In the genomic region with DNA sequence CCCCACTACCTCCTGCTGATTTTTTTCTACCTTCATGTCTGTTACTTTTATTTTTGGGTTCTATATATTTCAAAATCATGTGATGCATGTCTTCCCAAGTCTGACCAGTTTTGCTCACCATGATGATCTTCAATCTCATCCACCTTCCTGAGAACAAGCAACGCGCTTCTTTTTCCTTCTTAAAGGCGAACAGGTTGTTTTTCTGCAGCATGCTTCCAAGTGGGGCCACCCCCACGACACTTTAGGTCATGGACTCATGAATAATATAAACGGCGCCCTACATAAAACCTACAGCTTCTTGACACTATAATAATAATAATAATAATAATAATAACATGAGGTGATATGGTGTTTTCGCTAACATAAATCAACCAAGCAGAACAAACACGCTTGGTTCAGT, we compare ENCODE assay signal across 34 mouse cellular contexts. TPM values are rescaled to one million over a fixed set of nuclear protein-coding genes. Genes with fewer than 3 reads are reported as not detected.
"Had no signal": no experiment of that assay in that cellular context is flagged by ENCODE, and none has a peak within 500 bp of the region (broad histone marks: within the 10 kb centered on the region; RNA-seq: fewer than 3 reads in every experiment).

No protein-coding gene starts in this region.

- DNase-seq: heart, postnatal 10 days; heart, postnatal 36 days; heart, postnatal 4 days; kidney, adult 11 months; kidney, adult 18-20 months; kidney, adult 2 months; kidney, adult 8-10 months; kidney, adult 9 months; kidney, postnatal 10 days; kidney, postnatal 14 days; kidney, postnatal 25 days; kidney, postnatal 36 days; kidney, postnatal 4 days; layer of hippocampus, adult 9-11 months; layer of hippocampus, postnatal 36 days had no signal

- H3K9me3 ChIP-seq: heart, embryonic 13.5 days; heart, embryonic 15.5 days; hindbrain, embryonic 10.5 days; hindbrain, embryonic 12.5 days; hindbrain, embryonic 13.5 days; hindbrain, embryonic 15.5 days; intestine, embryonic 15.5 days; kidney, embryonic 15.5 days had no signal

- H3K36me3 ChIP-seq: heart, embryonic 13.5 days; heart, embryonic 15.5 days; hindbrain, embryonic 10.5 days; hindbrain, embryonic 12.5 days; hindbrain, embryonic 13.5 days; hindbrain, embryonic 15.5 days; intestine, embryonic 15.5 days; kidney, embryonic 15.5 days had no signal

- H3K4me3 ChIP-seq: heart, embryonic 13.5 days; heart, embryonic 15.5 days; hindbrain, embryonic 10.5 days; hindbrain, embryonic 12.5 days; hindbrain, embryonic 13.5 days; hindbrain, embryonic 15.5 days; intestine, embryonic 15.5 days; kidney, embryonic 15.5 days; layer of hippocampus, adult 2 months; left cerebral cortex, adult 2 months had no signal

- H3K9ac ChIP-seq: heart, embryonic 13.5 days; heart, embryonic 15.5 days; hindbrain, embryonic 12.5 days; hindbrain, embryonic 13.5 days; hindbrain, embryonic 14.5 days; hindbrain, embryonic 15.5 days; intestine, embryonic 15.5 days; kidney, embryonic 15.5 days had no signal

- H3K27ac ChIP-seq: heart, embryonic 13.5 days; heart, embryonic 15.5 days; hindbrain, embryonic 10.5 days; hindbrain, embryonic 12.5 days; hindbrain, embryonic 13.5 days; hindbrain, embryonic 14.5 days; hindbrain, embryonic 15.5 days; hindbrain, postnatal 0 days; intestine, embryonic 15.5 days; kidney, embryonic 15.5 days; kidney, postnatal 0 days; layer of hippocampus, adult 2 months; left cerebral cortex, adult 2 months had no signal

- H3K4me2 ChIP-seq: heart, embryonic 11.5 days; heart, embryonic 13.5 days; heart, embryonic 15.5 days; hindbrain, embryonic 12.5 days; hindbrain, embryonic 13.5 days; hindbrain, embryonic 14.5 days; hindbrain, embryonic 15.5 days; intestine, embryonic 15.5 days; kidney, embryonic 15.5 days had no signal

- ATAC-seq: hindbrain, embryonic 16.5 days; hindbrain, postnatal 0 days; inflammation-experienced regulatory T-cells, adult 6 months; intestine, embryonic 15.5 days; intestine, embryonic 16.5 days; intestine, postnatal 0 days had no signal

- H3K27me3 ChIP-seq: heart, embryonic 13.5 days; heart, embryonic 15.5 days; hindbrain, embryonic 12.5 days; hindbrain, embryonic 13.5 days; hindbrain, embryonic 15.5 days; intestine, embryonic 15.5 days; kidney, embryonic 15.5 days had no signal

RNA-seq across cellular contexts. Expression of gene Ccdc3, which starts 23.2 kb away (rescaled TPM):
- total RNA-seq: hematopoietic stem cell, adult 5-6 weeks had no signal
- polyA plus RNA-seq: inflammation-experienced regulatory T-cells, adult 6 months had no signal
